ENCODE assay signal across 10 mouse cellular contexts in genomic region chr10:21829062-21829731, GRCm38 (mm10). TPM values are rescaled to one million over a fixed set of nuclear protein-coding genes. Genes with fewer than 3 reads are reported as not detected.
A peak's percentile ranks its signal among the peaks of the same experiment; 100 is the strongest.
DNase-seq lines count a peak whose midpoint lies in the region; ATAC-seq and TF ChIP-seq lines count a peak whose summit lies in the region.
"Had no signal": no experiment of that assay in that cellular context is flagged by ENCODE, and none has a peak within 500 bp of the region (broad histone marks: within the 10 kb centered on the region; RNA-seq: fewer than 3 reads in every experiment).

No protein-coding gene starts in this region.

- TF ChIP-seq POLR2A in cerebellum, adult 2 months (IDR thresholded peaks at IDR 0.05; ENCODE audit: borderline replicate concordance, insufficient read depth, low read length): no peak
- TF ChIP-seq POLR2A in heart, adult 2 months (IDR thresholded peaks at IDR 0.05; ENCODE audit: insufficient read depth, low read depth, low read length): no peak

- no peak for ATAC-seq in neural tube, embryonic 15.5 days (ENCODE audit: low FRiP score)
- ATAC-seq in lung, postnatal 0 days: peak; percentile 71

- no peak overlapping the region for H3K9ac ChIP-seq in neural tube, embryonic 15.5 days (replicated peaks)
- no peak overlapping the region for H3K9ac ChIP-seq in lung, postnatal 0 days (replicated peaks; ENCODE audit: low read depth)
- no peak overlapping the region for H3K9ac ChIP-seq in heart, adult 2 months (ENCODE audit: low read depth, low read length)
- H3K9ac ChIP-seq: liver, embryonic 15.5 days had no signal

- H3K27me3 ChIP-seq in neural tube, embryonic 15.5 days (replicated peaks): no peaks in the 10 kb centered on the region
- H3K27me3 ChIP-seq in lung, postnatal 0 days (replicated peaks; ENCODE audit: insufficient read depth, low read length): no peaks in the 10 kb centered on the region
- no peaks in the 10 kb centered on the region for H3K27me3 ChIP-seq in cerebellum, adult 2 months (ENCODE audit: control insufficient read depth, insufficient read depth, low read length)
- no peaks in the 10 kb centered on the region for H3K27me3 ChIP-seq in heart, adult 2 months (ENCODE audit: control insufficient read depth, insufficient read depth, low read length)
- H3K27me3 ChIP-seq: liver, embryonic 15.5 days had no signal

- intact Hi-C loops in gastrocnemius, adult 2 months (cut with DNase I): no loop called here
- intact Hi-C loops in heart, adult 2 months (cut with DNase I): no loop called here

- no peaks in the 10 kb centered on the region for H3K9me3 ChIP-seq in neural tube, embryonic 15.5 days (replicated peaks)
- no peaks in the 10 kb centered on the region for H3K9me3 ChIP-seq in lung, postnatal 0 days (ENCODE audit: low read length)
- H3K9me3 ChIP-seq: liver, embryonic 15.5 days had no signal

- DNase-seq in neural tube, embryonic 10.5 days (ENCODE audit: extremely low spot score, low spot score): peak; percentile 30
- peak; percentile 70 for DNase-seq in fat pad, adult 2 months (ENCODE audit: extremely low read depth, low read depth, low spot score)
- DNase-seq in lung, postnatal 0 days (ENCODE audit: low spot score): peak; percentile 55
- no peak for DNase-seq in gastrocnemius, postnatal 4 days (ENCODE audit: low spot score in 2 of 2)
- DNase-seq in cerebellum, adult 2 months: no peak
- DNase-seq in gastrocnemius, adult 2 months: no peak
- no peak for DNase-seq in heart, adult 2 months
- DNase-seq: gastrocnemius, postnatal 14 days had no signal

- no peak overlapping the region for H3K4me3 ChIP-seq in neural tube, embryonic 15.5 days (replicated peaks)
- no peak overlapping the region for H3K4me3 ChIP-seq in lung, postnatal 0 days (ENCODE audit: low read depth, low read length)
- no peak overlapping the region for H3K4me3 ChIP-seq in cerebellum, adult 2 months (replicated peaks; ENCODE audit: insufficient read depth, low read depth, low read length)
- H3K4me3 ChIP-seq in gastrocnemius, adult 2 months: no peak overlapping the region
- H3K4me3 ChIP-seq in heart, adult 2 months: no peak overlapping the region
- H3K4me3 ChIP-seq: liver, embryonic 15.5 days had no signal

- WGBS in neural tube, embryonic 15.5 days: 32% methylated on average over 11 of the region's 11 CpGs
- 57% methylated on average over 11 of the region's 11 CpGs for WGBS in lung, postnatal 0 days
- 66% methylated on average over 11 of the region's 11 CpGs for WGBS in cerebellum, adult 2 months
- 85% methylated on average over 11 of the region's 11 CpGs for WGBS in heart, adult 2 months

- TF ChIP-seq EP300 in lung, postnatal 0 days (IDR thresholded peaks at IDR 0.05): no peak
- no peak for TF ChIP-seq EP300 in heart, adult 2 months (IDR thresholded peaks at IDR 0.05; ENCODE audit: insufficient read depth, low read depth, low read length)

- no peak overlapping the region for H3K4me2 ChIP-seq in neural tube, embryonic 15.5 days
- H3K4me2 ChIP-seq in lung, postnatal 0 days (replicated peaks; ENCODE audit: low read depth, low read length): no peak overlapping the region
- H3K4me2 ChIP-seq: liver, embryonic 15.5 days had no signal

- no peaks in the 10 kb centered on the region for H3K36me3 ChIP-seq in neural tube, embryonic 15.5 days
- H3K36me3 ChIP-seq in lung, postnatal 0 days (ENCODE audit: insufficient read depth, low read length): no peaks in the 10 kb centered on the region
- H3K36me3 ChIP-seq in heart, adult 2 months (ENCODE audit: control insufficient read depth, insufficient read depth, low read length): no peaks in the 10 kb centered on the region
- H3K36me3 ChIP-seq: liver, embryonic 15.5 days had no signal

- H3K79me2 ChIP-seq in heart, adult 2 months (replicated peaks; ENCODE audit: control insufficient read depth, insufficient read depth, low read length): no peaks in the 10 kb centered on the region

- no peak for TF ChIP-seq CTCF in lung, postnatal 0 days (IDR thresholded peaks at IDR 0.05)
- no peak for TF ChIP-seq CTCF in cerebellum, adult 2 months (IDR thresholded peaks at IDR 0.05; ENCODE audit: borderline replicate concordance, insufficient read depth, low read depth, low read length)
- TF ChIP-seq CTCF in gastrocnemius, adult 2 months (IDR thresholded peaks at IDR 0.05): no peak
- TF ChIP-seq CTCF in heart, adult 2 months (IDR thresholded peaks at IDR 0.05): no peak

- no peak overlapping the region for H3K27ac ChIP-seq in neural tube, embryonic 15.5 days (replicated peaks)
- H3K27ac ChIP-seq in lung, postnatal 0 days (ENCODE audit: low read length): no peak overlapping the region
- no peak overlapping the region for H3K27ac ChIP-seq in cerebellum, adult 2 months (ENCODE audit: insufficient read depth, low read length)
- H3K27ac ChIP-seq in gastrocnemius, adult 2 months: no peak overlapping the region
- H3K27ac ChIP-seq in heart, adult 2 months: no peak overlapping the region
- H3K27ac ChIP-seq: liver, embryonic 15.5 days had no signal

- H3K4me1 ChIP-seq in neural tube, embryonic 15.5 days: peaks cover 15% of the 10 kb centered on the region
- H3K4me1 ChIP-seq in lung, postnatal 0 days (ENCODE audit: insufficient read depth, low read depth, low read length): no peaks in the 10 kb centered on the region
- H3K4me1 ChIP-seq in cerebellum, adult 2 months (ENCODE audit: control insufficient read depth, insufficient read depth, low read length): no peaks in the 10 kb centered on the region
- H3K4me1 ChIP-seq in heart, adult 2 months (ENCODE audit: control insufficient read depth, insufficient read depth, low read length): peaks cover 5% of the 10 kb centered on the region

RNA-seq across cellular contexts. Expression of gene Sgk1, which starts 52.8 kb away (rescaled TPM):
- 34.0 and 34.9 TPM in 2 replicates for polyA plus RNA-seq in neural tube, embryonic 15.5 days (2015; fragmentation: Nextera tagmentation; extraction: Ambion mirVana)
- 86.9 and 130 TPM in 2 replicates for polyA plus RNA-seq in lung, postnatal 0 days (2015; fragmentation: Nextera tagmentation; extraction: Ambion mirVana)
- 10 to 100 TPM; 58.2 to 81.3 TPM for total RNA-seq in gastrocnemius, postnatal 4 days (2021)
- polyA plus RNA-seq in cerebellum, adult 2 months (2012; rRNA removed): 40.4 and 56.6 TPM in 2 replicates
- total RNA-seq in gastrocnemius, adult 2 months (2021): 100 to 1,000 TPM; 208 to 210 TPM
- 10 to 100 TPM; 64.7 to 89.1 TPM for total RNA-seq in heart, adult 2 months (2021)
- polyA plus RNA-seq in heart, adult 2 months (2012; rRNA removed): 31.9 and 43.5 TPM in 2 replicates

Comparison
In these comparisons a context has a peak if more than half of its experiments do, and no peak if none do; other contexts are left out.
1. DNase-seq: peak in neural tube, embryonic 10.5 days (single experiment), fat pad, adult 2 months (single experiment) and lung, postnatal 0 days (single experiment); none in gastrocnemius, postnatal 4 days (0 of 2), cerebellum, adult 2 months (0 of 2), gastrocnemius, adult 2 months (single experiment) and heart, adult 2 months (0 of 2).